Mouse (Mus musculus) CH12.LX (cell line): ENCODE measurements around the gene Sema6d. TPM values are rescaled to one million over a fixed set of nuclear protein-coding genes. Genes with fewer than 3 reads are reported as not detected.

Experiments used
- DNase-seq: peaks from one replicate; pipeline ENCODE4 v3.0.0-alpha.2; 2013; ENCODE audit errors: extremely low read depth
- H3K27ac ChIP-seq: 2 replicates; pipeline ENCODE4 v1.5.1; 2012; ENCODE audit warnings: low read depth, mild to moderate bottlenecking, control low read depth, moderate library complexity; ENCODE audit not compliant: insufficient read depth
- H3K27me3 ChIP-seq: replicated peaks from 2 replicates; pipeline ENCODE3; 2012; ENCODE audit warnings: inconsistent platforms
- H3K36me3 ChIP-seq, 2 experiments: replicated peaks in 1 of 2; 2 replicates each; pipeline versions ENCODE3 to v1.6.1; 2012; ENCODE audit warnings: inconsistent platforms in 1 of 2, low read length in 1 of 2, mild to moderate bottlenecking in 1 of 2, mixed read lengths in 1 of 2, moderate library complexity in 1 of 2; ENCODE audit not compliant: control insufficient read depth in 1 of 2, insufficient read depth in 1 of 2
- H3K4me1 ChIP-seq, 2 experiments: 2 replicates each; pipeline ENCODE4 v1.6.1; 2012; ENCODE audit warnings: inconsistent platforms in 1 of 2, moderate library complexity in 1 of 2; ENCODE audit not compliant: insufficient read depth in 2 of 2, control insufficient read depth in 1 of 2
- H3K4me2 ChIP-seq: 2 replicates; pipeline ENCODE4 v1.6.1; 2012; ENCODE audit warnings: low read depth, mild to moderate bottlenecking, control low read depth; ENCODE audit not compliant: poor library complexity, insufficient read depth, severe bottlenecking
- H3K4me3 ChIP-seq, 3 experiments: fragments of 150-350 bp in 1 of 3; sonication (generic) in 1 of 3; replicated peaks in 1 of 3; 2 replicates each; pipeline versions ENCODE3 to v1.5.1; 2011 to 2012; ENCODE audit warnings: low read depth in 2 of 3, low read length in 2 of 3, mild to moderate bottlenecking in 2 of 3, moderate library complexity in 2 of 3, control low read depth in 1 of 3, improper control_type of control experiment in 1 of 3, inconsistent platforms in 1 of 3, mixed read lengths in 1 of 3; ENCODE audit not compliant: poor library complexity in 1 of 3
- H3K79me2 ChIP-seq: replicated peaks from 2 replicates; pipeline ENCODE4 v1.6.1; 2012; ENCODE audit warnings: mild to moderate bottlenecking, moderate library complexity; ENCODE audit not compliant: control insufficient read depth, poor library complexity, insufficient read depth, severe bottlenecking; ENCODE audit errors: extremely low read depth
- H3K9ac ChIP-seq: 2 replicates; pipeline ENCODE4 v1.6.1; 2012; ENCODE audit warnings: low read depth, mild to moderate bottlenecking, control low read depth, moderate library complexity; ENCODE audit not compliant: insufficient read depth
- H3K9me3 ChIP-seq: replicated peaks from 2 replicates; pipeline ENCODE3; 2012; ENCODE audit warnings: low read length, inconsistent platforms, mixed read lengths
- CHD1 ChIP-seq: IDR thresholded peaks from 2 replicates; pipeline ENCODE4 v1.6.1; 2012; ENCODE audit warnings: low read depth, low read length, improper control_type of control experiment, inconsistent platforms
- CHD2 ChIP-seq: IDR thresholded peaks from 2 replicates; pipeline ENCODE4 v1.6.1; 2011; ENCODE audit warnings: low read length, improper control_type of control experiment
- CTCF ChIP-seq, 2 experiments: IDR thresholded peaks in 1 of 2; conservative IDR thresholded peaks in 1 of 2; 2 replicates each; pipeline ENCODE4 v1.5.1; 2011 to 2012; ENCODE audit warnings: low read depth in 2 of 2, low read length in 2 of 2, improper control_type of control experiment in 1 of 2, inconsistent platforms in 1 of 2, mild to moderate bottlenecking in 1 of 2, moderate library complexity in 1 of 2
- E2F4 ChIP-seq: IDR thresholded peaks from 2 replicates; pipeline ENCODE4 v1.6.1; 2011; ENCODE audit warnings: low read depth, low read length, improper control_type of control experiment; ENCODE audit not compliant: insufficient replicate concordance
- ELF1 ChIP-seq: IDR thresholded peaks from 2 replicates; pipeline ENCODE4 v1.6.1; 2014; ENCODE audit warnings: low read depth, mild to moderate bottlenecking, inconsistent platforms, low read length, improper control_type of control experiment
- ETS1 ChIP-seq: conservative IDR thresholded peaks from 2 replicates; pipeline ENCODE4 v1.6.1; 2012; ENCODE audit warnings: low read depth, mild to moderate bottlenecking, inconsistent platforms, low read length, improper control_type of control experiment, moderate library complexity
- HCFC1 ChIP-seq: IDR thresholded peaks from 2 replicates; pipeline ENCODE4 v1.6.1; 2012; ENCODE audit warnings: low read depth, mild to moderate bottlenecking, inconsistent platforms, low read length, improper control_type of control experiment
- JUN ChIP-seq: IDR thresholded peaks from 2 replicates; pipeline ENCODE4 v1.6.1; 2011; ENCODE audit warnings: low read depth, mild to moderate bottlenecking, low read length, improper control_type of control experiment, moderate library complexity; ENCODE audit not compliant: insufficient read depth
- JUND ChIP-seq: conservative IDR thresholded peaks from 2 replicates; pipeline ENCODE4 v1.6.1; 2011; ENCODE audit warnings: low read depth, low read length, improper control_type of control experiment
- MAX ChIP-seq: IDR thresholded peaks from 2 replicates; pipeline ENCODE4 v1.6.1; 2011; ENCODE audit warnings: low read length, improper control_type of control experiment
- MEF2A ChIP-seq: IDR thresholded peaks from 2 replicates; pipeline ENCODE4 v1.6.1; 2014; ENCODE audit warnings: low read depth, mild to moderate bottlenecking, inconsistent platforms, low read length, improper control_type of control experiment, borderline replicate concordance
- MYC ChIP-seq: IDR thresholded peaks from 2 replicates; pipeline ENCODE4 v1.6.1; 2011; ENCODE audit warnings: low read depth, mild to moderate bottlenecking, improper control_type of control experiment, low read length
- NRF1 ChIP-seq: IDR thresholded peaks from 2 replicates; pipeline ENCODE4 v1.6.1; 2014; ENCODE audit warnings: low read depth, mild to moderate bottlenecking, inconsistent platforms, low read length, improper control_type of control experiment, moderate library complexity
- PAX5 ChIP-seq: IDR thresholded peaks from 2 replicates; pipeline ENCODE4 v1.6.1; 2012; ENCODE audit warnings: low read length, inconsistent platforms, mixed read lengths
- POLR2A ChIP-seq: IDR thresholded peaks from 2 replicates; pipeline ENCODE4 v1.6.1; 2011; ENCODE audit warnings: low read depth, mild to moderate bottlenecking, improper control_type of control experiment, low read length
- POLR2AphosphoS2 ChIP-seq: IDR thresholded peaks from 2 replicates; pipeline ENCODE4 v1.6.1; 2011; ENCODE audit warnings: low read depth, low read length, improper control_type of control experiment
- RAD21 ChIP-seq: IDR thresholded peaks from 2 replicates; pipeline ENCODE4 v1.6.1; 2011; ENCODE audit warnings: low read depth, mild to moderate bottlenecking, low read length, improper control_type of control experiment, moderate library complexity
- TBP ChIP-seq: conservative IDR thresholded peaks from 2 replicates; pipeline ENCODE4 v1.6.1; 2011; ENCODE audit warnings: low read depth, low read length, improper control_type of control experiment
- TCF12 ChIP-seq: IDR thresholded peaks from 2 replicates; pipeline ENCODE4 v1.6.1; 2014; ENCODE audit warnings: low read depth, mild to moderate bottlenecking, inconsistent platforms, low read length, improper control_type of control experiment
- USF1 ChIP-seq: IDR thresholded peaks from 2 replicates; pipeline ENCODE4 v1.6.1; 2014; ENCODE audit warnings: low read depth, mild to moderate bottlenecking, inconsistent platforms, low read length, improper control_type of control experiment
- USF2 ChIP-seq: conservative IDR thresholded peaks from 2 replicates; pipeline ENCODE4 v1.6.1; 2011; ENCODE audit warnings: low read depth, low read length, improper control_type of control experiment
- ZC3H11A ChIP-seq: IDR thresholded peaks from 2 replicates; pipeline ENCODE4 v1.6.1; 2012; ENCODE audit warnings: low read depth, mild to moderate bottlenecking, inconsistent platforms, low read length, improper control_type of control experiment
- dilution Hi-C: fragments of 300-500 bp; cut with MboI; formaldehyde crosslinking; loops from 2 replicates; pipeline ENCODE4 v1.14.3; 2020; ENCODE audit warnings: low sequenced_read_pairs; ENCODE audit not compliant: extremely low pct_unique_long_range_greater_than_20kb, extremely low pct_ligation_motif_present
- in situ Hi-C: fragments of 300-500 bp; cut with MboI; formaldehyde crosslinking; loops from 3 replicates; pipeline ENCODE4 v1.14.3; 2019; ENCODE audit warnings: low sequenced_read_pairs, low pct_ligation_motif_present, low pct_unique_long_range_greater_than_20kb, mixed read lengths
- polyA plus RNA-seq: library from polyadenylated mRNA; unstranded; fragments of >175 nt; gene quantifications from 2 replicates; pipeline ENCODE4 v1.2.1, GENCODE M21; 2012; ENCODE audit warnings: low read depth; ENCODE audit not compliant: insufficient read length
- total RNA-seq, 2 experiments: library from RNA; depleted of rRNA; stranded (reverse); fragments of 300-350 nt in 1 of 2; fragments of >200 nt in 1 of 2; gene quantifications; 2 replicates each; pipeline ENCODE4 v1.2.3; 2012 to 2014

Sema6d gene
- total and polyA plus RNA-seq, 3 experiments, result not detected

DNA sequence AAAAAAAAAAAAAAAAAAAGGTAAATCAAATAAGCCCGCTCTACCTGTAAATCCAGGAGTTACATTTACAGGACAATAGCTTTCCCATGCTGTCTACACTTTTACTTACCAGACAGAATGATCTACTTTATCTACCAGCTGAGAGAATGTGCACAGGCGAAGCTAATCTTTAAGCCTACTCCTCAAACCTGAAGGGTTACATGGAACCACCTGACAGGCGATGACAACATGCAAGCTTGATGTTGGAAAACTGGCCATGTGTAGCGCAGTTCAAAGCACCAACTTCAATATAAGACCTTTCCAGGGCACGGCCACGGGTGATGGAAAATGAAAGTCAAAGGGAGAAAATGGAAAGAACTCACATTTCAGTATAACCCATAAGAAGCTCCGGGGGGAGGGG is 35.7 kb downstream of the Sema6d start:
- H3K9me3 ChIP-seq, result peaks cover 56% of the 10 kb centered on the region
- H3K9ac ChIP-seq, result no peak overlapping the region
- TF ChIP-seq JUND (no peak), JUN (no peak), ZC3H11A (no peak)
- no peak for DNase-seq
- no peaks in the 10 kb centered on the region for H3K27me3 ChIP-seq
- no peak overlapping the region for H3K4me3 ChIP-seq
- dilution Hi-C loops (no loop called here), in situ Hi-C loops (no loop called here)
- no peaks in the 10 kb centered on the region for H3K79me2 ChIP-seq
- no peaks in the 10 kb centered on the region for H3K4me1 ChIP-seq
- no peak overlapping the region for H3K4me2 ChIP-seq
- no peaks in the 10 kb centered on the region for H3K36me3 ChIP-seq
- H3K27ac ChIP-seq, result no peak overlapping the region

DNA sequence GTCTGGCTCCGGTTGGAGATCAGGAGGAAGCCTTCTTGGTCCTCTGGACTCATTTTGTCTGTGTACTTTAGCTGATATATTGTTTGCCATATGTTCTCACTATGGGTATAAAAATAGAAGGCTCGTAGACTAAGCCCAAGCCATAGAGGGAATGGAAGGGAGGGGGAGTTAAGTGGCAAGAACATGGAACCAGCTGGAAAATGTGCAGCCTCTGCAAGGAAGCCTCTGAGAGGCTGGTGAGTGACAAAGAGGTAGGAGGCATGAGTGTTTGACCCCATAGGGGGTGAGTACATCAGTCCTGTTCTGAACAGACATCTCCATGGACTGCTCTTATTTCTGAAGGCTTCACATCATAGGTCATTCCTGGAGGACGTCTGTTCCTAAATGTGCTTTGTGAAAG is 37.1 kb downstream of the Sema6d start:
- no peak overlapping the region for H3K9ac ChIP-seq
- H3K4me1 ChIP-seq, result no peaks in the 10 kb centered on the region
- DNase-seq, result no peak
- H3K9me3 ChIP-seq, result peaks cover 61% of the 10 kb centered on the region
- dilution Hi-C loops, result no loop called here
- no peak for TF ChIP-seq CHD2
- TF ChIP-seq JUN, result no peak
- no peak for TF ChIP-seq ELF1
- no peak for TF ChIP-seq USF1
- no peak for TF ChIP-seq MEF2A
- no peak for TF ChIP-seq MAX
- TF ChIP-seq RAD21, result no peak
- no peak overlapping the region for H3K4me3 ChIP-seq
- no peaks in the 10 kb centered on the region for H3K27me3 ChIP-seq
- H3K36me3 ChIP-seq, result no peaks in the 10 kb centered on the region
- H3K79me2 ChIP-seq, result no peaks in the 10 kb centered on the region
- H3K27ac ChIP-seq, result no peak overlapping the region
- in situ Hi-C loops, result no loop called here
- H3K4me2 ChIP-seq, result no peak overlapping the region

DNA sequence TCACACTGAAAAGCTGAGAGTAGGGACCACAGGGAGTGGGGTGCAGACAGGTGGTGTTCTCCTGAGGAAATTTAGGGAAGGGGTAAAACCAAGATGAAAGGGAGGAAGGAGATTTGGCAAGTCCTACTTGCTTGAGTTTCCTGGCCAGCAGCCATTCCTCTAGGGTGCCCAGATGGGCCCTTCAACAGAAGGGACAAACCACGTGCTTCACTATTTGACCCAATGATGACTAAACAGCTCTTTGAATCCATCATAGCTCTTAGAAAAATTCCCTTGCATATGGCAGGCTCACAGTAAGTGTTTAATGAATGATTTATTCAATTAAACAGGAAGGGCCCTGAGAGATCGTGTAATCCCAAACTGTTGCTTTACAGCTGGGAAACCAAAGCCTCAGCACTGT is 41.1 kb downstream of the Sema6d start:
- Histone ChIP-seq H3K36me3 (no peaks in the 10 kb centered on the region), H3K4me1 (no peaks in the 10 kb centered on the region), H3K27me3 (no peaks in the 10 kb centered on the region), H3K4me3 (no peak overlapping the region)
- no peak for DNase-seq
- no peak for TF ChIP-seq TCF12
- no peak for TF ChIP-seq HCFC1
- TF ChIP-seq POLR2A, result no peak
- no peak for TF ChIP-seq USF2
- TF ChIP-seq TBP, result no peak
- no peak for TF ChIP-seq CTCF (conservative IDR thresholded peaks at IDR 0.05 in 1 of 2, IDR thresholded peaks at IDR 0.05 in 1 of 2; ENCODE audit: low read depth in 2 of 2, low read length in 2 of 2)
- no peak for TF ChIP-seq MEF2A
- TF ChIP-seq PAX5, result no peak
- no peak for TF ChIP-seq NRF1
- no peak for TF ChIP-seq POLR2AphosphoS2
- TF ChIP-seq MYC, result no peak
- no peak for TF ChIP-seq RAD21
- no peak for TF ChIP-seq ETS1
- TF ChIP-seq E2F4, result no peak
- no peak for TF ChIP-seq CHD1
- TF ChIP-seq, all 38 proteins: peak for 0
- dilution Hi-C loops, result no loop called here
- H3K4me2 ChIP-seq, result no peak overlapping the region
- in situ Hi-C loops, result no loop called here
- H3K9me3 ChIP-seq, result peaks cover 61% of the 10 kb centered on the region
- H3K9ac ChIP-seq, result no peak overlapping the region
- no peaks in the 10 kb centered on the region for H3K79me2 ChIP-seq
- no peak overlapping the region for H3K27ac ChIP-seq
